Mouse (Mus musculus) liver, embryonic 12.5 days (tissue): ENCODE results near the gene Rtf1. TPM values are rescaled to one million over a fixed set of nuclear protein-coding genes. Genes with fewer than 3 reads are reported as not detected.

Experiments
- ATAC-seq: fragments of 200-750 bp; cut with Nextera tagmentation; 2 replicates; pipeline ENCODE4 v1.8.0; 2017; ENCODE audit warnings: moderate number of reproducible peaks, mild to moderate bottlenecking, moderate library complexity
- H3K27ac ChIP-seq: fragments of 300-500 bp; sonication (generic); 2 replicates; pipeline ENCODE4 v1.5.1; 2016; ENCODE audit warnings: mild to moderate bottlenecking
- H3K27me3 ChIP-seq: fragments of 300-500 bp; sonication (generic); replicated peaks from 2 replicates; pipeline ENCODE4 v1.6.1; 2016; ENCODE audit warnings: mild to moderate bottlenecking, moderate library complexity
- H3K36me3 ChIP-seq: fragments of 300-500 bp; sonication (generic); 2 replicates; pipeline ENCODE4 v1.6.1; 2016; ENCODE audit warnings: mild to moderate bottlenecking, moderate library complexity
- H3K4me1 ChIP-seq: fragments of 300-500 bp; sonication (generic); 2 replicates; pipeline ENCODE4 v1.6.1; 2016
- H3K4me2 ChIP-seq: fragments of 300-500 bp; sonication (generic); 2 replicates; pipeline ENCODE4 v1.6.1; 2016; ENCODE audit warnings: mild to moderate bottlenecking, moderate library complexity
- H3K4me3 ChIP-seq: fragments of 300-500 bp; sonication (generic); 2 replicates; pipeline ENCODE4 v1.5.1; 2016; ENCODE audit warnings: mild to moderate bottlenecking, moderate library complexity
- H3K9ac ChIP-seq: fragments of 300-500 bp; sonication (generic); 2 replicates; pipeline ENCODE4 v1.6.1; 2016; ENCODE audit warnings: mild to moderate bottlenecking, moderate library complexity
- H3K9me3 ChIP-seq: fragments of 300-500 bp; sonication (generic); replicated peaks from 2 replicates; pipeline ENCODE4 v1.6.1; 2016; ENCODE audit warnings: mild to moderate bottlenecking, moderate library complexity
- WGBS: fragments of 180-500 bp; shearing (Covaris S2); methylation state at CpG from one replicate; pipeline ENCODE4 v1.1.7; 2016; ENCODE audit not compliant: insufficient replicate concordance; 5-methylcytosine and 5-hydroxymethylcytosine counted together
- polyA plus RNA-seq: library from polyadenylated mRNA; unstranded; fragments of >200 nt; fragmentation: Nextera tagmentation; extraction: Ambion mirVana; gene quantifications from 2 replicates; pipeline ENCODE4 v1.2.1, GENCODE M21; 2016

Gene Rtf1
- polyA plus RNA-seq, 1 experiment from 2014 or later, result 27.8 TPM

DNA sequence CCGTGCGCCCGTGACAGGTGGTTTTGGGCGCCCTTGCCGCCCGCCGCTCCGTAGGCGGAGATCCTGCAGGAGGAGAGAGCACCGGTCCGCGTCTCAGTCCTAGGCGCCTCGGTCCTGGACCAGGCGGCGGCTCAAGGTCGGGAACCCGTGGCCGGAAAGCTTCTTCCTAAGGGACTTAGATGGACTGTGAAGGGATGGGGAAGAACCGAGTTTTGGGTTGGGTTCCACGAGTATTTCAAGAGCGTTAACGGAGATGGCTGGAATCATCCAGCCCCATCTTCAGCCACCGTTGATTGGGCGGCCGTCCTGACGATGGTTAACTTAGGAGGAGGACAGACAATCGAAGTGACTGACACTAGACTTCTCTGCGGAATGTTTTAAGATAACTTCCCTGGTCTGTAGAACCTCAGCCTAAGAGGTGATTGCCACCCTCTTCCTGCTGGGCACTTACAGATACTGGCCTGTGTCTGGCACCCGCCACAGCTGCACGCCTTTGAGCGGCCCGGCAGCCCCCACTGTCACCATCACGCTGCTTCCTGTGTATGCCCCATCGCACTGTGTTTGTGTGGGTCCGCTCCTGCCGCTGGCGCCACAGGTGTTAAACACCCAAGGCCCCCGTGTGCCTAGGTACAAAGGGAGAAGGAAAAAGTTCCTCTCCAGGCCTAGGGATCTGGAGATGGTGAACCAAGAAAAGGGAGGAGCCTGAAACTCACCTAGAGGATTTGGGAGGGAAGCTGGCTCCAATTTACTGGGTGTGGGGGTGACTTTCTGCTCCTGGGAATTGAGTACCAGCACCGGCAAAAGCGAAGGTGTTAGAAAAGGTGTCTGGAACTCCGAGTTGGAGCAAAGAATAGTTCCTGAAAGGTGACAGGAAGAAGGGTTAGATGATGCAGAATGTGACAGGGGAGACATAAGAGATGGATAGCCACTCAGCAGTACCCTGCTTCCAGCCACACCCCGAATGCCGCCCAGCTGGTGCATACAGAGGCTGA lies 84.3 kb downstream of the Rtf1 start:
- no peaks in the 10 kb centered on the region for H3K9me3 ChIP-seq
- H3K27me3 ChIP-seq, result peaks cover 83% of the 10 kb centered on the region
- 5% methylated on average over 44 of the region's 44 CpGs for WGBS
- peaks cover 9% of the 10 kb centered on the region for H3K36me3 ChIP-seq
- peaks cover 18% of the 10 kb centered on the region for H3K4me1 ChIP-seq
- peak overlapping the region; percentile 87 for H3K4me2 ChIP-seq
- no peak overlapping the region for H3K27ac ChIP-seq
- ATAC-seq, result no peak
- no peak overlapping the region for H3K9ac ChIP-seq
- peak overlapping the region; percentile 62 for H3K4me3 ChIP-seq

GRCm38 (mm10) chr2:119760251-119760650 lies 85.4 kb downstream of the Rtf1 start, which contains the start of gene Ltk:
Gene Ltk, minus strand, starts transcription at chr2:119760431.
- H3K9me3 ChIP-seq, result no peaks in the 10 kb centered on the region
- peaks cover 18% of the 10 kb centered on the region for H3K4me1 ChIP-seq
- no peak within 1 kb of the TSS for H3K27ac ChIP-seq
- no peak within 1 kb of the TSS; the same call in 1 of the 2 replicates for H3K4me2 ChIP-seq
- H3K27me3 ChIP-seq, result peaks cover 72% of the 10 kb centered on the region
- H3K36me3 ChIP-seq, result peaks cover 20% of the 10 kb centered on the region
- 10% methylated on average over 9 of the region's 9 CpGs for WGBS
- H3K9ac ChIP-seq, result no peak within 1 kb of the TSS
- ATAC-seq, result no peak
- H3K4me3 ChIP-seq, result 0 out of 2 replicates have a peak within 1 kb of the TSS, but pooled peaks have one; percentile 62

GRCm38 (mm10) chr2:119762276-119762675 lies 87.4 kb downstream of the Rtf1 start:
- no peak overlapping the region for H3K27ac ChIP-seq
- H3K4me2 ChIP-seq, result no peak overlapping the region
- 51% methylated on average over 1 of the region's 1 CpGs for WGBS
- H3K27me3 ChIP-seq, result peaks cover 53% of the 10 kb centered on the region
- H3K4me1 ChIP-seq, result peaks cover 18% of the 10 kb centered on the region
- H3K4me3 ChIP-seq, result no peak overlapping the region
- H3K9me3 ChIP-seq, result no peaks in the 10 kb centered on the region
- H3K36me3 ChIP-seq, result peaks cover 29% of the 10 kb centered on the region
- ATAC-seq, result no peak
- H3K9ac ChIP-seq, result no peak overlapping the region

- Histone ChIP-seq H3K9ac (no peak overlapping the region), H3K27ac (no peak overlapping the region), H3K4me3 (no peak overlapping the region), H3K4me1 (0 out of 2 replicates have a peak, but pooled peaks cover 2% of the 10 kb centered on the region), H3K27me3 (peaks cover 36% of the 10 kb centered on the region), H3K4me2 (no peak overlapping the region), H3K9me3 (no peaks in the 10 kb centered on the region), H3K36me3 (peaks cover 40% of the 10 kb centered on the region)
- ATAC-seq, result no peak
- 71% methylated on average over 4 of the region's 4 CpGs for WGBS
Observed at GRCm38 (mm10) chr2:119763924-119764323, 89.1 kb downstream of the Rtf1 start.

DNA sequence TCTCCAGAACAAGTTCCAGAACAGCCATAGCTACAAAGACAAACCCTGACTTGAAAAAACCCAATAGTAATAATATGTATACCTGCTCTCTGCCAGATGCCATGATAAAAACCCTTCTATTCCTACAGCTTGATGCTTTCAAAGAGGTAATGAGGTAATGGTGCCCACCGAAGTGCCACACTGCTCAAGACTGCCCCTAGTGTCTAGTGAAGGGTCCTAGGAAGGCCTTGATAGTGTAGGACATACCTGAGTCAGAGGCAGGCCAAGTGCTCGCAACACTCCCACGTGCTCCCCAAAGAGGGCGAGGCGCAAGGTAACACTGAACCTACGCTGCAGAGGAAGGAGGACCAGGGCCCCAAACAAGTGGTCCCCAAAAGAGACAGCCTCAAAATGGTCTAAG lies 92.4 kb downstream of the Rtf1 start:
- Histone ChIP-seq H3K36me3 (peaks cover 74% of the 10 kb centered on the region), H3K9me3 (no peaks in the 10 kb centered on the region), H3K4me2 (no peak overlapping the region), H3K4me1 (no peaks in the 10 kb centered on the region), H3K9ac (no peak overlapping the region), H3K27ac (no peak overlapping the region), H3K4me3 (no peak overlapping the region), H3K27me3 (peaks cover 4% of the 10 kb centered on the region)
- no peak for ATAC-seq
- 83% methylated on average over 6 of the region's 6 CpGs for WGBS

Other genes with a start within 250 kb of the Rtf1 start
- gene Ino80, start 197.4 kb upstream of the Rtf1 start, polyA plus RNA-seq, result 2.5 and 2.9 TPM in 2 replicates
- 0.07 and 0.17 TPM in 2 replicates for gene Exd1, start 127.4 kb upstream of the Rtf1 start, polyA plus RNA-seq
- 43.4 and 44.1 TPM in 2 replicates for gene Chp1, start 127.4 kb upstream of the Rtf1 start, polyA plus RNA-seq
- gene Nusap1, start 56.8 kb upstream of the Rtf1 start, polyA plus RNA-seq, result 90.2 and 91.3 TPM in 2 replicates
- 43.6 and 46.4 TPM in 2 replicates for gene Oip5, start 56.6 kb upstream of the Rtf1 start, polyA plus RNA-seq
- gene Ndufaf1, start 12.2 kb upstream of the Rtf1 start, polyA plus RNA-seq, result 47.4 and 49.6 TPM in 2 replicates
- 3.8 and 4.1 TPM in 2 replicates for gene Itpka, start 67.3 kb downstream of the Rtf1 start, polyA plus RNA-seq
- gene Ltk, start 85.4 kb downstream of the Rtf1 start, polyA plus RNA-seq, result 0.19 TPM in 1 of 2 replicates, not detected in the other
- 17.4 and 17.8 TPM in 2 replicates for gene Rpap1, start 112.5 kb downstream of the Rtf1 start, polyA plus RNA-seq
- 2.5 and 3.1 TPM in 2 replicates for gene Tyro3, start 122.7 kb downstream of the Rtf1 start, polyA plus RNA-seq
- gene Mga, start 222.2 kb downstream of the Rtf1 start, polyA plus RNA-seq, result 12.5 and 13.3 TPM in 2 replicates